Mouse (Mus musculus) hematopoietic multipotent progenitor cell, adult 10-12 weeks (in vitro differentiated cells): ENCODE data around the gene Hbb-bh1. TPM values are rescaled to one million over a fixed set of nuclear protein-coding genes. Genes with fewer than 3 reads are reported as not detected.

Experiments
- polyA plus RNA-seq: library from polyadenylated mRNA; stranded (reverse); fragments of >175 nt; gene quantifications from 2 replicates; pipeline ENCODE4 v1.2.3, GENCODE M21; 2012; ENCODE audit warnings: low replicate concordance

The Hbb-bh1 gene
- polyA plus RNA-seq: not detected in 2 replicates

DNA sequence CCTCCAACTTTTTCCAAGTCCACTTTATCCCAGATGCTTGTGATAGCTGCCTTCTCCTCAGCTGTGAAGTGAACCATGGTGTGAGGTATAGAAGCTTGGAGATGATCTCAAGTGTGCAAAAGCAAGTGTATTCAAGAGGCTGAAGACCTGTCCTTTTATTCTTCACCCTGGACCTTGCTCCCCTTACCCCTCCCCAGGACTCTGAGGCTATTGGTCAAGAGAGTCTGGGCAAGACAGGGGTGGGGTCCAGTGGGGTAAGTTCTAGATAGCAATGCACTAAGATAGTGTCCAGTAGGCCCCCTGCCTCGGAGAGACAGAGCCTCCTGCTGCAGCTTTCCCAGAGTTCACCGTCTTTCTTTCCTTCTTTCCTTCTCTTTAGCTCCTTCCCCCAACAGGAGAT lies at the start of gene Hbb-bh1:
Gene Hbb-bh1 (minus strand): TSS at position 131 of the 400 bp plus-strand sequence.

GRCm38 (mm10) chr7:103886152-103886551 lies 43.2 kb upstream of the Hbb-bh1 start, which contains the start of gene Olfr66:
TSS of gene Olfr66 (minus strand) at chr7:103886252.

DNA sequence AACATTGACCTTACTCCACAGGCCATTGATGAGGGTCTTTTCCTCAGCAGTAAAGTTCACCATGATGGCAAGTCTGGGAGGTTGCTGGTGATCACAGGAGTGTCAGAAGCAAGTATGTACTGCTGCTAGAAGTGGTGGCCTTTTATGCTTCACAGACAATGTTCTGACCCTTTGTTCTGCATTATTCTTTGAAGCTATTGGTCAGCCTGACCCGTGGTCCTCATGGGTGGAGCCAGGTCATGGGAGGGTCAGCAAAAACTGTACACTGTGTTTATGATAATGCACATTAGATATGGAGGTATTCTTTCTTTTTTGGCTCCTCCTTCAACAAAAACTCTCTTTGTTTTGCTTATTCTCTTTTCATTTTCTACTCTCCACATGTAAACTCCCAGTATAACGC lies 10.1 kb upstream of the Hbb-bh1 start, which contains the start of gene Hbb-y:
Gene Hbb-y (minus strand): TSS at position 127 of the 400 bp plus-strand sequence.

GRCm38 (mm10) chr7:103840268-103840667 lies 2.7 kb downstream of the Hbb-bh1 start, which contains the start of gene Hbb-bh2:
TSS of gene Hbb-bh2 (minus strand) at chr7:103840520.

GRCm38 (mm10) chr7:103827808-103828207 lies 15.2 kb downstream of the Hbb-bh1 start, which contains the start of gene Hbb-bs:
TSS of gene Hbb-bs (minus strand) at chr7:103828096.

GRCm38 (mm10) chr7:103813766-103814165 lies 29.2 kb downstream of the Hbb-bh1 start, which contains the start of gene Hbb-bt:
TSS of gene Hbb-bt (minus strand) at chr7:103813996.

DNA sequence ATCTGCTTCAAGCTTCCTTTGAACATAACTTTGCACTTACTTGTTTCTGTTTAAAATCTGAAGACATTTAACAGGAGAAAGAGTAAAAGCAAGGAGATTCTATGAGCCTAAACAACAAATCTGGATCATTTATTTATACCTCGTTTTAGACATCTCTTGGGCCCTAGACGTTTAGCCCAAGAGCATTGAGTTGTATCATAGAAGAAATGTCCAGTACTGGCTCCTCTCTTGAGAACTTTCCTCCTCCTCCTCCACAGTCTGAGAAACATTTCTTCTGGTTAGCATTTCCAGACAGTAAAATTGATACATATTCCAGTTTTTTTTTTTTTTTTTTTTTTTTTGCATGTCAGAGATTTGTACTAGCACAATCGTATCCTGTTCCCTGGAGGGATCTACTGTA lies 51.2 kb downstream of the Hbb-bh1 start, which contains the start of gene Olfr67:
Gene Olfr67 (minus strand): TSS at position 101 of the 400 bp plus-strand sequence.

Other genes with a start within 250 kb of the Hbb-bh1 start
- not detected in 2 replicates for gene Olfr619, start 242.6 kb downstream of the Hbb-bh1 start, polyA plus RNA-seq
- not detected in 2 replicates for gene Olfr620, start 230.6 kb downstream of the Hbb-bh1 start, polyA plus RNA-seq
- not detected in 2 replicates for gene Olfr622, start 200.5 kb downstream of the Hbb-bh1 start, polyA plus RNA-seq
- not detected in 2 replicates for gene Olfr623, start 179.5 kb downstream of the Hbb-bh1 start, polyA plus RNA-seq
- not detected in 2 replicates for gene Olfr624, start 172.0 kb downstream of the Hbb-bh1 start, polyA plus RNA-seq
- gene Olfr625-ps1, start 160.4 kb downstream of the Hbb-bh1 start, polyA plus RNA-seq: not detected in 2 replicates
- gene Olfr243, start 128.5 kb downstream of the Hbb-bh1 start, polyA plus RNA-seq: not detected in 2 replicates
- not detected in 2 replicates for gene Olfr628, start 112.8 kb downstream of the Hbb-bh1 start, polyA plus RNA-seq
- gene Olfr629, start 98.2 kb downstream of the Hbb-bh1 start, polyA plus RNA-seq: not detected in 2 replicates
- not detected in 2 replicates for gene Olfr630, start 85.8 kb downstream of the Hbb-bh1 start, polyA plus RNA-seq
- gene Olfr69, start 71.6 kb downstream of the Hbb-bh1 start, polyA plus RNA-seq: not detected in 2 replicates
- not detected in 2 replicates for gene Olfr68, start 63.5 kb downstream of the Hbb-bh1 start, polyA plus RNA-seq
- gene Olfr67, start 51.3 kb downstream of the Hbb-bh1 start, polyA plus RNA-seq: not detected in 2 replicates
- gene Hbb-bt, start 29.2 kb downstream of the Hbb-bh1 start, polyA plus RNA-seq: 80.8 and 4,115 TPM in 2 replicates
- gene Hbb-bs, start 15.1 kb downstream of the Hbb-bh1 start, polyA plus RNA-seq: 6,525 and 69,736 TPM in 2 replicates
- gene Hbb-bh2, start 2.6 kb downstream of the Hbb-bh1 start, polyA plus RNA-seq: not detected in 2 replicates
- gene Hbb-y, start 10.1 kb upstream of the Hbb-bh1 start, polyA plus RNA-seq: not detected in 2 replicates
- 0.15 TPM in 1 of 2 replicates, not detected in the other for gene Olfr66, start 43.1 kb upstream of the Hbb-bh1 start, polyA plus RNA-seq
- not detected in 2 replicates for gene Olfr64, start 51.3 kb upstream of the Hbb-bh1 start, polyA plus RNA-seq
- not detected in 2 replicates for gene Olfr65, start 60.3 kb upstream of the Hbb-bh1 start, polyA plus RNA-seq
- not detected in 2 replicates for gene Olfr631, start 85.7 kb upstream of the Hbb-bh1 start, polyA plus RNA-seq
- gene Olfr632, start 91.2 kb upstream of the Hbb-bh1 start, polyA plus RNA-seq: not detected in 2 replicates
- not detected in 2 replicates for gene Olfr633, start 101.3 kb upstream of the Hbb-bh1 start, polyA plus RNA-seq
- 0.02 and 0.03 TPM in 2 replicates for gene Olfr635, start 128.0 kb upstream of the Hbb-bh1 start, polyA plus RNA-seq
- not detected in 2 replicates for gene Olfr638, start 155.6 kb upstream of the Hbb-bh1 start, polyA plus RNA-seq
- not detected in 2 replicates for gene Olfr639, start 174.1 kb upstream of the Hbb-bh1 start, polyA plus RNA-seq
- gene Olfr640, start 182.4 kb upstream of the Hbb-bh1 start, polyA plus RNA-seq: not detected in 2 replicates
- gene Olfr641, start 192.3 kb upstream of the Hbb-bh1 start, polyA plus RNA-seq: not detected in 2 replicates
- gene Olfr642, start 209.5 kb upstream of the Hbb-bh1 start, polyA plus RNA-seq: not detected in 2 replicates
- gene 4930516K23Rik, start 218.3 kb upstream of the Hbb-bh1 start, polyA plus RNA-seq: 0.04 TPM in 1 of 2 replicates, not detected in the other
- gene Olfr644, start 228.7 kb upstream of the Hbb-bh1 start, polyA plus RNA-seq: not detected in 2 replicates
- gene Olfr645, start 242.3 kb upstream of the Hbb-bh1 start, polyA plus RNA-seq: not detected in 2 replicates